Mouse (Mus musculus) midbrain, postnatal 0 days (tissue): ENCODE data around the gene Pprc1. TPM values are rescaled to one million over a fixed set of nuclear protein-coding genes. Genes with fewer than 3 reads are reported as not detected.

Experiments used
- ATAC-seq: fragments of 200-750 bp; cut with Nextera tagmentation; 2 replicates; pipeline ENCODE4 v1.8.0; 2017; ENCODE audit warnings: moderate number of reproducible peaks, mild to moderate bottlenecking, moderate TSS enrichment, moderate library complexity; ENCODE audit not compliant: low FRiP score
- DNase-seq: peaks from one replicate; pipeline ENCODE4 v3.0.0-alpha.2; 2015; ENCODE audit warnings: low spot score
- H3K27ac ChIP-seq: fragments of 300-500 bp; sonication (generic); 2 replicates; pipeline ENCODE4 v1.5.1; 2014; ENCODE audit warnings: low read depth, mild to moderate bottlenecking, low read length, mixed read lengths
- H3K27me3 ChIP-seq: fragments of 300-500 bp; sonication (generic); 2 replicates; pipeline ENCODE4 v1.6.1; 2014; ENCODE audit warnings: low read length, control low read depth, mixed read lengths; ENCODE audit not compliant: insufficient read depth
- H3K36me3 ChIP-seq: fragments of 300-500 bp; sonication (generic); 2 replicates; pipeline ENCODE4 v1.6.1; 2014; ENCODE audit warnings: low read length, control low read depth, mixed read lengths; ENCODE audit not compliant: insufficient read depth
- H3K4me1 ChIP-seq: fragments of 300-500 bp; sonication (generic); 2 replicates; pipeline ENCODE4 v1.6.1; 2014; ENCODE audit warnings: mild to moderate bottlenecking, control low read depth, antibody characterized with exemption, low read length, mixed read lengths; ENCODE audit not compliant: insufficient read depth
- H3K4me2 ChIP-seq: fragments of 300-500 bp; sonication (generic); 2 replicates; pipeline ENCODE4 v1.6.1; 2014; ENCODE audit warnings: low read depth, mild to moderate bottlenecking, low read length, mixed read lengths; ENCODE audit not compliant: poor library complexity, severe bottlenecking
- H3K4me3 ChIP-seq: fragments of 300-500 bp; sonication (generic); 2 replicates; pipeline ENCODE4 v1.5.1; 2014; ENCODE audit warnings: low read depth, mild to moderate bottlenecking, low read length, moderate library complexity
- H3K9ac ChIP-seq: fragments of 300-500 bp; sonication (generic); replicated peaks from 2 replicates; pipeline ENCODE4 v1.6.1; 2014; ENCODE audit warnings: mild to moderate bottlenecking, low read length, moderate library complexity, mixed read lengths; ENCODE audit not compliant: poor library complexity, severe bottlenecking
- H3K9me3 ChIP-seq: fragments of 300-500 bp; sonication (generic); 2 replicates; pipeline ENCODE4 v1.6.1; 2016; ENCODE audit warnings: low read length, control low read depth
- CTCF ChIP-seq: IDR thresholded peaks from 2 replicates; pipeline ENCODE4 v1.5.1; 2016; ENCODE audit warnings: antibody characterized with exemption, mild to moderate bottlenecking
- WGBS: fragments of 180-500 bp; shearing (Covaris S2); extraction: QIAGEN DNeasy Blood & Tissue Kit; methylation state at CpG from one replicate; pipeline ENCODE4 v1.1.7; 2014; 5-methylcytosine and 5-hydroxymethylcytosine counted together
- polyA plus RNA-seq: library from polyadenylated mRNA; unstranded; fragments of >200 nt; fragmentation: Nextera tagmentation; extraction: Ambion mirVana; gene quantifications from 2 replicates; pipeline ENCODE4 v1.2.1, GENCODE M21; 2015
- total RNA-seq: library from RNA; depleted of rRNA; stranded (reverse); fragments of >200 nt; gene quantifications from 2 replicates; pipeline ENCODE4 v1.2.3, GENCODE M21; 2014

Gene Pprc1
- total and polyA plus RNA-seq, 2 experiments from 2014 or later = 8.8 to 10.4 TPM

GRCm38 (mm10) chr19:46002279-46002678, 42.4 kb upstream of the Pprc1 start:
- ATAC-seq (no peak), DNase-seq (no peak)
- 89% methylated on average over 9 of the region's 9 CpGs for WGBS
- no peaks in the 10 kb centered on the region for H3K36me3 ChIP-seq
- H3K9ac ChIP-seq = no peak overlapping the region
- H3K4me2 ChIP-seq = no peak overlapping the region
- H3K4me1 ChIP-seq = 0 out of 2 replicates have a peak, but pooled peaks cover 5% of the 10 kb centered on the region
- H3K9me3 ChIP-seq = no peaks in the 10 kb centered on the region
- TF ChIP-seq CTCF = no peak
- 0 out of 2 replicates have a peak, but pooled peaks cover 8% of the 10 kb centered on the region for H3K27me3 ChIP-seq
- no peak overlapping the region for H3K27ac ChIP-seq
- no peak overlapping the region for H3K4me3 ChIP-seq

GRCm38 (mm10) chr19:46003371-46004226, 41.1 kb upstream of the Pprc1 start, which contains the start of gene Hps6:
TSS of gene Hps6 (plus strand) at chr19:46003508.
- Histone ChIP-seq H3K4me1 (0 out of 2 replicates have a peak, but pooled peaks cover 5% of the 10 kb centered on the region), H3K9me3 (no peaks in the 10 kb centered on the region), H3K36me3 (no peaks in the 10 kb centered on the region), H3K4me3 (peak within 1 kb of the TSS; percentile 53), H3K27me3 (0 out of 2 replicates have a peak, but pooled peaks cover 8% of the 10 kb centered on the region), H3K4me2 (peak within 1 kb of the TSS; percentile 98), H3K27ac (no peak within 1 kb of the TSS), H3K9ac (peak within 1 kb of the TSS; percentile 64)
- 2% methylated on average over 68 of the region's 70 CpGs for WGBS
- peak; percentile 51 for DNase-seq
- peak; percentile 31 for ATAC-seq
- TF ChIP-seq CTCF = no peak

GRCm38 (mm10) chr19:46004814-46005466, 39.7 kb upstream of the Pprc1 start:
- Histone ChIP-seq H3K4me1 (0 out of 2 replicates have a peak, but pooled peaks cover 5% of the 10 kb centered on the region), H3K4me3 (no peak overlapping the region), H3K27me3 (0 out of 2 replicates have a peak, but pooled peaks cover 8% of the 10 kb centered on the region), H3K4me2 (no peak overlapping the region), H3K27ac (no peak overlapping the region), H3K9me3 (no peaks in the 10 kb centered on the region), H3K36me3 (no peaks in the 10 kb centered on the region), H3K9ac (no peak overlapping the region)
- WGBS = 63% methylated on average over 17 of the region's 17 CpGs
- DNase-seq (no peak), ATAC-seq (no peak)
- TF ChIP-seq CTCF = no peak

- no peaks in the 10 kb centered on the region for H3K36me3 ChIP-seq
- no peak for TF ChIP-seq CTCF
- H3K4me2 ChIP-seq = no peak overlapping the region
- H3K27ac ChIP-seq = no peak overlapping the region
- H3K27me3 ChIP-seq = 0 out of 2 replicates have a peak, but pooled peaks cover 8% of the 10 kb centered on the region
- ATAC-seq (no peak), DNase-seq (no peak)
- H3K4me1 ChIP-seq = 0 out of 2 replicates have a peak, but pooled peaks cover 5% of the 10 kb centered on the region
- H3K9me3 ChIP-seq = no peaks in the 10 kb centered on the region
- H3K4me3 ChIP-seq = no peak overlapping the region
- 92% methylated on average over 7 of the region's 7 CpGs for WGBS
- no peak overlapping the region for H3K9ac ChIP-seq
Observed at GRCm38 (mm10) chr19:46005680-46006079, 39.0 kb upstream of the Pprc1 start.

- no peaks in the 10 kb centered on the region for H3K4me1 ChIP-seq
- no peak overlapping the region for H3K4me3 ChIP-seq
- peak; percentile 93 for TF ChIP-seq CTCF
- WGBS = 44% methylated on average over 12 of the region's 12 CpGs
- ATAC-seq = peak; percentile 68; the same call in 1 of the 2 replicates
- no peak overlapping the region for H3K9ac ChIP-seq
- DNase-seq = peak; percentile 92
- H3K36me3 ChIP-seq = no peaks in the 10 kb centered on the region
- no peak overlapping the region for H3K4me2 ChIP-seq
- no peak overlapping the region for H3K27ac ChIP-seq
- H3K27me3 ChIP-seq = no peaks in the 10 kb centered on the region
- no peaks in the 10 kb centered on the region for H3K9me3 ChIP-seq
Observed at GRCm38 (mm10) chr19:46014572-46015178, 30.0 kb upstream of the Pprc1 start.
